Mouse (Mus musculus) fat pad, adult 2 months (tissue): Measurements from ENCODE around the gene Wwc2.
"Not testable (repeated sequence)": the region's sequence is repeated elsewhere in the genome, so short reads cannot be mapped to it uniquely, and the experiment has no call there.

Source experiments
- DNase-seq: peaks from one replicate; pipeline ENCODE4 v3.0.0-alpha.2; 2011; ENCODE audit warnings: low read depth, low spot score; ENCODE audit errors: extremely low read depth

Wwc2 gene

GRCm38 (mm10) chr8:47853356-47853755, 137.4 kb downstream of the Wwc2 start:
- no peak for DNase-seq

GRCm38 (mm10) chr8:47852737-47853136, 138.0 kb downstream of the Wwc2 start:
- DNase-seq = no peak

- DNase-seq = no peak
Observed at GRCm38 (mm10) chr8:47851824-47852502, 138.8 kb downstream of the Wwc2 start.

GRCm38 (mm10) chr8:47849842-47850241, 140.9 kb downstream of the Wwc2 start:
- DNase-seq = no peak

- no peak for DNase-seq
Observed at GRCm38 (mm10) chr8:47847931-47848330, 142.8 kb downstream of the Wwc2 start.

- DNase-seq = no peak
Observed at GRCm38 (mm10) chr8:47847161-47847560, 143.6 kb downstream of the Wwc2 start.

- no peak for DNase-seq
Observed at GRCm38 (mm10) chr8:47845956-47846355, 144.8 kb downstream of the Wwc2 start.

GRCm38 (mm10) chr8:47843651-47844050, 147.1 kb downstream of the Wwc2 start:
- DNase-seq = no peak

GRCm38 (mm10) chr8:47843063-47843462, 147.7 kb downstream of the Wwc2 start:
- no peak for DNase-seq

- no peak for DNase-seq
Observed at GRCm38 (mm10) chr8:47833944-47834343, 156.8 kb downstream of the Wwc2 start.

- no peak for DNase-seq
Observed at GRCm38 (mm10) chr8:47832616-47833015, 158.1 kb downstream of the Wwc2 start.

GRCm38 (mm10) chr8:47826911-47827310, 163.8 kb downstream of the Wwc2 start:
- DNase-seq = no peak

- no peak for DNase-seq
Observed at GRCm38 (mm10) chr8:47825596-47825995, 165.1 kb downstream of the Wwc2 start.

- DNase-seq = no peak
Observed at GRCm38 (mm10) chr8:47824182-47824581, 166.5 kb downstream of the Wwc2 start, which contains the start of gene Cldn22. Gene Cldn22 (plus strand): TSS chr8:47824482.

- DNase-seq = no peak
Observed at GRCm38 (mm10) chr8:47823777-47824176, 166.9 kb downstream of the Wwc2 start.

- DNase-seq = not testable (repeated sequence)
Observed at GRCm38 (mm10) chr8:47822541-47822940, 168.2 kb downstream of the Wwc2 start.

GRCm38 (mm10) chr8:47821843-47822242, 168.9 kb downstream of the Wwc2 start, which contains the start of gene Cldn24:
Gene Cldn24 (plus strand): TSS chr8:47822143.
- no peak for DNase-seq

- no peak for DNase-seq
Observed at GRCm38 (mm10) chr8:47820914-47821772, 169.6 kb downstream of the Wwc2 start.

- no peak for DNase-seq
Observed at GRCm38 (mm10) chr8:47819034-47819433, 171.7 kb downstream of the Wwc2 start.

GRCm38 (mm10) chr8:47811221-47811620, 179.5 kb downstream of the Wwc2 start:
- no peak for DNase-seq

- no peak for DNase-seq
Observed at GRCm38 (mm10) chr8:47810666-47811015, 180.1 kb downstream of the Wwc2 start.
